Mouse (Mus musculus) B cell, adult (primary cell): ENCODE results near the gene Igsf9. TPM values are rescaled to one million over a fixed set of nuclear protein-coding genes. Genes with fewer than 3 reads are reported as not detected.

ENCODE experiments used
- total RNA-seq: library from RNA; stranded (reverse); gene quantifications from 4 replicates; pipeline ENCODE4 v1.2.4, GENCODE M21; 2023; ENCODE audit not compliant: inconsistent age

Igsf9 gene
- total RNA-seq, result 7.6 to 12.2 TPM (median 10.3 TPM) in 4 replicates

GRCm38 (mm10) chr1:172481540-172482280 lies at the start of gene Igsf9:
TSS of gene Igsf9 (plus strand) at chr1:172481788.

GRCm38 (mm10) chr1:172475054-172475741 lies 6.4 kb upstream of the Igsf9 start, which contains the start of gene Slamf9:
TSS of gene Slamf9 (plus strand) at chr1:172475358.

GRCm38 (mm10) chr1:172499765-172500441 lies 18.3 kb downstream of the Igsf9 start, which contains the start of gene Tagln2:
TSS of gene Tagln2 (plus strand) at chr1:172500047.

GRCm38 (mm10) chr1:172520576-172521440 lies 39.2 kb downstream of the Igsf9 start, which contains the start of gene Cfap45:
TSS of gene Cfap45 (plus strand) at chr1:172520801.

Other genes starting within 250 kb of the Igsf9 start
- gene Atp1a4, start 223.4 kb upstream of the Igsf9 start, total RNA-seq, result not detected in 4 replicates
- 24.2 to 34.3 TPM (median 25.5 TPM) in 4 replicates for gene Igsf8, start 220.1 kb upstream of the Igsf9 start, total RNA-seq
- 0.10 TPM in 1 of 4 replicates, not detected in the others for gene Atp1a2, start 183.7 kb upstream of the Igsf9 start, total RNA-seq
- gene Kcnj9, start 152.5 kb upstream of the Igsf9 start, total RNA-seq, result 0.16 TPM in 1 of 4 replicates, not detected in the others
- 0.87 to 2.0 TPM (median 1.2 TPM) in 4 replicates for gene Kcnj10, start 140.6 kb upstream of the Igsf9 start, total RNA-seq
- gene Pigm, start 105.2 kb upstream of the Igsf9 start, total RNA-seq, result 29.2 to 30.4 TPM (median 29.7 TPM) in 4 replicates
- gene Slamf9, start 6.4 kb upstream of the Igsf9 start, total RNA-seq, result 0.78 to 3.9 TPM (median 2.9 TPM) in 4 replicates
- 117 to 134 TPM (median 125 TPM) in 4 replicates for gene Tagln2, start 18.3 kb downstream of the Igsf9 start, total RNA-seq
- gene Cfap45, start 39.0 kb downstream of the Igsf9 start, total RNA-seq, result 3.6 to 5.2 TPM (median 4.1 TPM) in 4 replicates
- gene Vsig8, start 74.2 kb downstream of the Igsf9 start, total RNA-seq, result not detected in 4 replicates
- gene Slamf8, start 108.8 kb downstream of the Igsf9 start, total RNA-seq, result 0.30 to 1.1 TPM (median 0.52 TPM) in 4 replicates
- gene Fcrl6, start 120.8 kb downstream of the Igsf9 start, total RNA-seq, result not detected in 4 replicates
- gene Dusp23, start 151.2 kb downstream of the Igsf9 start, total RNA-seq, result 0.48 to 0.71 TPM (median 0.56 TPM) in 4 replicates
- not detected in 4 replicates for gene Crp, start 216.3 kb downstream of the Igsf9 start, total RNA-seq